Mouse (Mus musculus) ES-Bruce4 (cell line): Measurements from ENCODE around the gene Ccdc85a.

Source experiments
- CTCF ChIP-seq: IDR thresholded peaks from one replicate; pipeline ENCODE4 v1.8.1; 2011; ENCODE audit warnings: low read depth, low read length
- POLR2A ChIP-seq: IDR thresholded peaks from one replicate; pipeline ENCODE4 v1.8.1; 2011; ENCODE audit warnings: low read length; ENCODE audit not compliant: insufficient read depth

DNA sequence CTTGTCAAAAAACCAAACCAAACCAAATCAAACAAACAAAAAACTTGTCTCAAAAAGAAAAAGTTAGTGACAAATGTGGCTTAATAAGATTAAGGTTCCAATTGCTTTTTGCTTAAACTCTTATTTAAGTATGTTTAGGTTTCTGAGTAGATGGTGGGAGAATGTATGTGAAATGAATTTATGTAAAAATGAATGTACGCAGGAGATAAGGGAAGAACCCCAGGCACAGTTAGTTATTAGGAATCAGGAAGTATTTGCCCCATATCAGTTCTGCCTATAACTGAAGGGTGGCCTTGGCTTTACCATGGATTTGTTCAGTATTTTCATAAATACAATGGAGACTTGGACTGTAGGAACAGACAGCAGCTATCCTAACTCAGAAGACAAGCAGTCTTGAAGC, 49.0 kb upstream of the Ccdc85a start:
- no peak for TF ChIP-seq CTCF
- TF ChIP-seq POLR2A, result no peak
